Mouse (Mus musculus): ENCODE measurements at regions not wholly inside any gene's neighbourhood (a gene's known extent, or its start where the extent isn't known, plus 50 kb on each side); places are given as distances from the start of the nearest gene placed in this dataset.
"Not testable (repeated sequence)": the region's sequence is repeated elsewhere in the genome, so short reads cannot be mapped to it uniquely, and the experiment has no call there.

- Histone ChIP-seq H3K9ac (ENCODE audit: low read length) (no peak overlapping the region), H3K27me3 (ENCODE audit: control insufficient read depth, insufficient read depth, low read length) (no peaks in the 10 kb centered on the region), H3K4me3 (ENCODE audit: low read length) (no peak overlapping the region), H3K4me1 (ENCODE audit: control insufficient read depth, insufficient read depth, low read length) (peaks cover 3% of the 10 kb centered on the region; the same call in 1 of the 2 replicates), H3K4me2 (ENCODE audit: low read depth, low read length) (no peak overlapping the region), H3K9me3 (replicated peaks; ENCODE audit: control insufficient read depth, low read length) (peaks cover 7% of the 10 kb centered on the region), H3K36me3 (ENCODE audit: control insufficient read depth, insufficient read depth) (no peaks in the 10 kb centered on the region), H3K27ac (ENCODE audit: low read length) (no peak overlapping the region)
- no peak for ATAC-seq (replicated peaks; ENCODE audit: extremely low read depth, insufficient read depth, low FRiP score)
- WGBS, result 75% methylated on average over 6 of the region's 6 CpGs
Measured at GRCm38 (mm10) chr16:30712570-30712969, 113.0 kb downstream of the Fam43a start.

GRCm38 (mm10) chr16:30717577-30717976 is 118.1 kb downstream of the Fam43a start:
- H3K4me1 ChIP-seq (ENCODE audit: control insufficient read depth, insufficient read depth, low read length), result not testable (repeated sequence)

GRCm38 (mm10) chr16:30720791-30721190 is 121.3 kb downstream of the Fam43a start:
- 48% methylated on average over 6 of the region's 6 CpGs for WGBS
- no peak overlapping the region for H3K9ac ChIP-seq (ENCODE audit: low read length)
- H3K4me3 ChIP-seq (ENCODE audit: low read length), result no peak overlapping the region
- no peaks in the 10 kb centered on the region for H3K36me3 ChIP-seq (ENCODE audit: control insufficient read depth, insufficient read depth)
- H3K9me3 ChIP-seq (replicated peaks; ENCODE audit: control insufficient read depth, low read length), result no peaks in the 10 kb centered on the region
- no peaks in the 10 kb centered on the region for H3K4me1 ChIP-seq (ENCODE audit: control insufficient read depth, insufficient read depth, low read length)
- H3K27me3 ChIP-seq (ENCODE audit: control insufficient read depth, insufficient read depth, low read length), result no peaks in the 10 kb centered on the region
- no peak overlapping the region for H3K27ac ChIP-seq (ENCODE audit: low read length)
- H3K4me2 ChIP-seq (ENCODE audit: low read depth, low read length), result no peak overlapping the region
- ATAC-seq (replicated peaks; ENCODE audit: extremely low read depth, insufficient read depth, low FRiP score), result no peak

More at GRCm38 (mm10) chr16:30717577-30717976, 118.1 kb downstream of the Fam43a start:
- H3K36me3 ChIP-seq (ENCODE audit: control insufficient read depth, insufficient read depth); H3K9me3 ChIP-seq (replicated peaks; ENCODE audit: control insufficient read depth, low read length); H3K27me3 ChIP-seq (ENCODE audit: control insufficient read depth, insufficient read depth, low read length); H3K27ac ChIP-seq (ENCODE audit: low read length); H3K4me3 ChIP-seq (ENCODE audit: low read length); H3K9ac ChIP-seq (ENCODE audit: low read length); ATAC-seq (replicated peaks; ENCODE audit: extremely low read depth, insufficient read depth, low FRiP score); H3K4me2 ChIP-seq (ENCODE audit: low read depth, low read length): not testable (repeated sequence)

GRCm38 (mm10) chr16:30721223-30721622 is 121.7 kb downstream of the Fam43a start:
- Histone ChIP-seq H3K36me3 (ENCODE audit: control insufficient read depth, insufficient read depth) (no peaks in the 10 kb centered on the region), H3K9me3 (replicated peaks; ENCODE audit: control insufficient read depth, low read length) (no peaks in the 10 kb centered on the region), H3K27ac (ENCODE audit: low read length) (no peak overlapping the region), H3K4me3 (ENCODE audit: low read length) (no peak overlapping the region), H3K9ac (ENCODE audit: low read length) (no peak overlapping the region), H3K4me2 (ENCODE audit: low read depth, low read length) (no peak overlapping the region), H3K4me1 (ENCODE audit: control insufficient read depth, insufficient read depth, low read length) (no peaks in the 10 kb centered on the region), H3K27me3 (ENCODE audit: control insufficient read depth, insufficient read depth, low read length) (no peaks in the 10 kb centered on the region)
- no peak for ATAC-seq (replicated peaks; ENCODE audit: extremely low read depth, insufficient read depth, low FRiP score)

GRCm38 (mm10) chr16:30722372-30722771 is 122.8 kb downstream of the Fam43a start:
- Histone ChIP-seq H3K9ac (ENCODE audit: low read length) (no peak overlapping the region), H3K9me3 (replicated peaks; ENCODE audit: control insufficient read depth, low read length) (0 out of 2 replicates have a peak, but pooled peaks cover 2% of the 10 kb centered on the region), H3K4me3 (ENCODE audit: low read length) (no peak overlapping the region), H3K4me2 (ENCODE audit: low read depth, low read length) (no peak overlapping the region), H3K27ac (ENCODE audit: low read length) (no peak overlapping the region), H3K4me1 (ENCODE audit: control insufficient read depth, insufficient read depth, low read length) (no peaks in the 10 kb centered on the region), H3K27me3 (ENCODE audit: control insufficient read depth, insufficient read depth, low read length) (no peaks in the 10 kb centered on the region), H3K36me3 (ENCODE audit: control insufficient read depth, insufficient read depth) (no peaks in the 10 kb centered on the region)
- ATAC-seq (replicated peaks; ENCODE audit: extremely low read depth, insufficient read depth, low FRiP score), result no peak
- 77% methylated on average over 3 of the region's 3 CpGs for WGBS

GRCm38 (mm10) chr16:30724591-30724990 is 125.1 kb downstream of the Fam43a start:
- Histone ChIP-seq H3K9ac (ENCODE audit: low read length) (no peak overlapping the region), H3K4me1 (ENCODE audit: control insufficient read depth, insufficient read depth, low read length) (no peaks in the 10 kb centered on the region), H3K4me2 (ENCODE audit: low read depth, low read length) (no peak overlapping the region), H3K27ac (ENCODE audit: low read length) (no peak overlapping the region), H3K36me3 (ENCODE audit: control insufficient read depth, insufficient read depth) (no peaks in the 10 kb centered on the region), H3K9me3 (replicated peaks; ENCODE audit: control insufficient read depth, low read length) (0 out of 2 replicates have a peak, but pooled peaks cover 2% of the 10 kb centered on the region), H3K4me3 (ENCODE audit: low read length) (no peak overlapping the region), H3K27me3 (ENCODE audit: control insufficient read depth, insufficient read depth, low read length) (no peaks in the 10 kb centered on the region)
- no peak for ATAC-seq (replicated peaks; ENCODE audit: extremely low read depth, insufficient read depth, low FRiP score)
- WGBS, result 96% methylated on average over 1 of the region's 1 CpGs

GRCm38 (mm10) chr16:30732770-30733415 is 133.4 kb downstream of the Fam43a start:
- no peaks in the 10 kb centered on the region for H3K9me3 ChIP-seq (replicated peaks; ENCODE audit: control insufficient read depth, low read length)
- H3K4me3 ChIP-seq (ENCODE audit: low read length), result no peak overlapping the region
- no peak overlapping the region for H3K9ac ChIP-seq (ENCODE audit: low read length)
- 48% methylated on average over 9 of the region's 9 CpGs for WGBS
- H3K36me3 ChIP-seq (ENCODE audit: control insufficient read depth, insufficient read depth), result no peaks in the 10 kb centered on the region
- no peak overlapping the region for H3K4me2 ChIP-seq (ENCODE audit: low read depth, low read length)
- H3K4me1 ChIP-seq (ENCODE audit: control insufficient read depth, insufficient read depth, low read length), result peaks cover 23% of the 10 kb centered on the region
- no peaks in the 10 kb centered on the region for H3K27me3 ChIP-seq (ENCODE audit: control insufficient read depth, insufficient read depth, low read length)
- ATAC-seq (replicated peaks; ENCODE audit: extremely low read depth, insufficient read depth, low FRiP score), result no peak
- H3K27ac ChIP-seq (ENCODE audit: low read length), result peak overlapping the region; percentile 29; the same call in 1 of the 2 replicates

GRCm38 (mm10) chr16:30733478-30733877 is 134.0 kb downstream of the Fam43a start:
- no peak for ATAC-seq (replicated peaks; ENCODE audit: extremely low read depth, insufficient read depth, low FRiP score)
- H3K4me3 ChIP-seq (ENCODE audit: low read length), result no peak overlapping the region
- WGBS, result 60% methylated on average over 11 of the region's 11 CpGs

GRCm38 (mm10) chr16:30735360-30735759 is 135.8 kb downstream of the Fam43a start:
- Histone ChIP-seq H3K4me1 (ENCODE audit: control insufficient read depth, insufficient read depth, low read length) (peaks cover 40% of the 10 kb centered on the region), H3K9ac (ENCODE audit: low read length) (peak overlapping the region; percentile 25), H3K36me3 (ENCODE audit: control insufficient read depth, insufficient read depth) (no peaks in the 10 kb centered on the region), H3K27ac (ENCODE audit: low read length) (no peak overlapping the region), H3K4me3 (ENCODE audit: low read length) (no peak overlapping the region), H3K9me3 (replicated peaks; ENCODE audit: control insufficient read depth, low read length) (no peaks in the 10 kb centered on the region), H3K27me3 (ENCODE audit: control insufficient read depth, insufficient read depth, low read length) (no peaks in the 10 kb centered on the region), H3K4me2 (ENCODE audit: low read depth, low read length) (no peak overlapping the region)
- 33% methylated on average over 3 of the region's 3 CpGs for WGBS
- no peak for ATAC-seq (replicated peaks; ENCODE audit: extremely low read depth, insufficient read depth, low FRiP score)

More at GRCm38 (mm10) chr16:30733478-30733877, 134.0 kb downstream of the Fam43a start:
- Histone ChIP-seq H3K27ac (ENCODE audit: low read length) (peak overlapping the region; percentile 29; the same call in 1 of the 2 replicates), H3K9ac (ENCODE audit: low read length) (no peak overlapping the region), H3K27me3 (ENCODE audit: control insufficient read depth, insufficient read depth, low read length) (no peaks in the 10 kb centered on the region), H3K4me2 (ENCODE audit: low read depth, low read length) (no peak overlapping the region), H3K9me3 (replicated peaks; ENCODE audit: control insufficient read depth, low read length) (no peaks in the 10 kb centered on the region), H3K36me3 (ENCODE audit: control insufficient read depth, insufficient read depth) (no peaks in the 10 kb centered on the region), H3K4me1 (ENCODE audit: control insufficient read depth, insufficient read depth, low read length) (peaks cover 29% of the 10 kb centered on the region)
